Mouse (Mus musculus) right cerebral cortex, postnatal 10 days (tissue): ENCODE data around the gene Olfr704.
"Not testable (repeated sequence)": the region's sequence is repeated elsewhere in the genome, so short reads cannot be mapped to it uniquely, and the experiment has no call there.

Source experiments
- DNase-seq, 2 experiments: peaks; one replicate each; pipeline ENCODE4 v3.0.0; 2021; ENCODE audit warnings: low spot score in 2 of 2

Olfr704 gene

DNA sequence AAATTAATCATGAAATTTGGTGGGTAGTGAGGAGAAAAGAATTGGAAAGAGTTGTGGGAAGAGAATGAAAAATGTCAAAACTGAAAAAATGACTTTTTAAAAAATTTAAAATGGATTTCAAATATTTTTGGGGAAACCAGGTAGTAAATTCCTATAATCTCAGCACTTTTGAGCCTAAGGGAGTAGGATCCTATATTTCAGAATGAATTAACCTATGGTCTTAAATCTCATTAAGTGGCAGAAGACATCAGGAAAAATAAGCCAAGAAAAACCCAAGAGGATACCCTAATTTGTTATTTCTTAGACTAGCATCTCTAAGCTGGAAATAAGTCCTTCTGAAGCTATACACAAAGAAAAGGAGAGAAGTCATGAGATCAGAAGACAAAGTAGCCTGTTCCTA, at the start of gene Olfr704:
TSS of gene Olfr704 (plus strand) at position 301 of the 400 bp plus-strand sequence.
- DNase-seq = no peak

DNA sequence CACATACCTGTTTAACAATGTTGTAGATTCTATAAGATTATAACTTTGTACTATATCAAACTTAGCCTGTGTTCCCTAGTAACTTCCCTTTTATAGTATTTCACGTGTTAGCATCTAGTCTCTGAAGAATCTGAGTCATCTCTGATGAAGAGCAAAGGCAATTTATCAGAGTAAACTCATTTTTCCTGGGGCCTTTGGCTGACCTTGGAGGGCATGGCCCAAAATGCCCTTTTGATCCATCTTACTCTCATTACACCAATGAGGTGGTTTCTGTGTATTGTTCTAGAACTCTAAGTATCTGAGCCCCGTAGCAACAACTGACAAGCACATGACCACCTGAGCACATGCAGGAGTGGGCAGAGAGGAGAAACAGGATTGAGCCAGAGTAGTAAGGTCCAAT, 49.2 kb upstream of the Olfr704 start, which contains the start of gene Olfr701:
TSS of gene Olfr701 (plus strand) at position 301 of the 400 bp plus-strand sequence.
- DNase-seq = no peak

DNA sequence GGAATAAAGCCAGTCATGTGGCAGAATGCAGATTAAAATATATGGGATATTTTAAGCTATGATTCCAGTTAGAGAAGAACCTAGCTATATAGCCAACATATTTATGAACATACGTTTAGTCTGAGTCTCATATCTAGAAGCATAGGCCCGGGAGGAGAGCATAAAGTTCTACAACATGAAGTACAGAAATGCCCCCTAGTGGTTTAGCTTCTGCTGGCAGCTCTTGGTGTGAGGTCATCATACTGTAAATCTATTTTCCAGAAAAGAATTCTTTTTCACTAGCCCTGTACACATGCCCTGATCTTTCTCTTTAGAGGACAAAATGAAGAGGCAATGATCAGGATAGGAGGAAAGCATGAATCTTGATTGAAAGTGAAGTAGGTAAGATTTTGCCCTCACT, 47.2 kb upstream of the Olfr704 start:
- DNase-seq = no peak

DNA sequence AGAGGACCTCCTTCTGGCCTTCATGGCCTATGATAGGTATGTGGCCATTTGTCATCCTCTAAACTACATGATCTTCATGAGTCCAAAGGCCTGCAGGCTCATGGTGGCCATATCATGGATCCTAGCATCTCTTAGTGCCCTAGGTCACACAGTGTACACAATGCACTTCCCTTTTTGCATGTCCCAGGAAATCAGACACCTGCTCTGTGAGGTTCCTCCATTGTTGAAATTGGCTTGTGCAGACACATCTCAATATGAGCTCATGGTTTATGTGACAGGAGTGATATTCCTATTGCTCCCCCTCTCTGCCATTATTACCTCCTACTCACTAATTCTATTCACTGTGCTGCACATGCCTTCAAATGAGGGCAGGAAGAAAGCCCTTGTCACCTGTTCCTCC, 44.6 kb upstream of the Olfr704 start:
- no peak for DNase-seq

DNA sequence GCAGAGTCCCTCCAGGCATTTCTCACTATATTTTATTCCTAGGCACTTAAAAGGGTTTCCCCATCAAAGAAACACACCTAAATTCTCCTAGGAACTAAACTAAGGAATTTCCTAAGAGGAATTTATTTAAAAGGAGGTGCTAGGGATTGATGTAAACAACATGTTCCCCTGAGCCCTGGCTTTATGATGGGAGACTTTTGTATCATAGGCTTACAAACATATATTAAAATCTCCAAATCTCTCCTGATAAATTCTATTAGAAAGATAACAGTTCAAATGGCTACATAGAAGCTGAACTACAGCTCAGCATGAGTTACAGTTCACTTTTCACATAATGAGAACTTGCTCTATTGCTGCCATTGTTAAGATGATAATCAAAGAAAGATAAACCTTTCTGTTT, 29.2 kb upstream of the Olfr704 start, which contains the start of gene Olfr702:
TSS of gene Olfr702 (minus strand) at position 101 of the 400 bp plus-strand sequence.
- DNase-seq = no peak

DNA sequence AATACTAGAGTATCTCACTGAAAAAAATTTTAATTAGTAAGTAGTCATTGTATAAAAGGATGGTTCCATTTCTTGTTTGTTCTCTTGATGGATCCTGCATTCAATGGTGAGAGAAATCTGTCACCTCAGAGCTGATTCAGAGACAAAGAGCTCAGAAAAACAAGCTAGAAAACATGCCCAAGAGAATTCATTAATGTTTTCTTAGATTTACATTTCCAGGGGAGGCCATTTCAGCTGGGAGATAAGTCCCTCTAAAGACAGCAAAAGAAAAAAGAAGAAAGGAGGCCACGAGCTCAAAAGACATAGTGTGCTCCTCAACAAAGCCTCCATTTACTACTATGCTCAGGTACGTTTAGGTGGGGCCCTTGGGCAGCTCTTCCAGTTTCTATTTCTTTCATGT, 19.9 kb upstream of the Olfr704 start, which contains the start of gene Olfr703:
TSS of gene Olfr703 (plus strand) at position 301 of the 400 bp plus-strand sequence.
- DNase-seq = no peak

DNA sequence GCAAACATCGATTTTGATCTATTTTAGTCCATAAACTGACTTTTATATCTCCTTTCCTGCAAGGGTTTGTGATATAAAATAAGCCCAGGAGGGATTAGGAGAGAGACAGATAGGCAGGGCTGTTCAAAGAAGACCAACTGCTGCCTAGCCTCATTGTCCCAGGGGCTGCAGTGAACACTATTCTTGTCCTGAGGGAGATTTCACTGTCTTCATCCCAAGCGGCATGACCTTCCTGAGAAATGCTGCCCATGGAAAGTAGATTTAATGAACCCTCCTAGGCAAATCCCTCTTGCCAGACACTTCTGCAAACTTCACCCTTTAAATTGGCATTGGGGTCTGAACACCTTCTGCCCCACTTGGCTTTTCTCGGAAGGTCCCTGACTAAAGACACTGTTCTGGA, 13.8 kb downstream of the Olfr704 start, which contains the start of gene Olfr705:
TSS of gene Olfr705 (minus strand) at position 101 of the 400 bp plus-strand sequence.
- DNase-seq = no peak

DNA sequence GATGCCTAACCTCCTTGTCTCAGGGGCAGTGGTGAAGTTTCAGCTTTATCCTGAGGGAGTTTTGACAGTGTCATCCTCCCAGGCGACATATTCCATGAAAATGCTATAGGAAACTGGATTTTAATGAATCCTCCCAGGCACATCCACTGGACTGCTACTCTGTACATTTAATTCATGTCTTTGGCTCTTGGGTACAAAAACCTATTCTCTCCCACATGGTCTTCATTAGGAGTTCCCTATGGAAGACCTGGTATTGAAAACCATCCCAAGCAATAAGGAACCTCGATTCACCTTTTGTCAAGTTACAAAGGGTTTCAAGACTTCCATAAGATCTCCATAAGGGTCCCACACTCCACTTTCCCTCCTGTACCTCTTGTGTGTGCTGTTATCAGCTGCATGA, 25.1 kb downstream of the Olfr704 start, which contains the start of gene Olfr706:
TSS of gene Olfr706 (minus strand) at position 101 of the 400 bp plus-strand sequence.
- DNase-seq = no peak

DNA sequence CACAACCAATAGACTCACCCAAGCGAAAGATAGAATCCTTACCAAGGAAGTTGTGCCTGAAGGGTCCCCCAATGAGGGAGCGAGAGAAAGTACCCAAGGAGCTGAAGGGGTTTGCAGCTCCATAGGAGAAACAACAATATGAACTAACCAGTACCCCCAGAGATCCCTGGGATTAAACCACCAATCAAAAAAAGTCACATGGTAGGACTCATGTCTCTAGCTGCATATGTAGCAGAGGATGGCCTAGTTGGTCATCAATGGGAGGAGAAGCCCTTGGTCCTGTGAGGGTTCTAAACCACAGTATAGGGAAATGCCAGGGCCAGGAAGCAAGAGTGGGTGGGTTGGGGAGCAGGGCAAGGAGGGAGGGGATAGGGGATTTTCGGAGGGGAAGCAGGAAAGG, 38.2 kb downstream of the Olfr704 start, which contains the start of gene Olfr707:
TSS of gene Olfr707 (minus strand) at position 101 of the 400 bp plus-strand sequence.
- DNase-seq = not testable (repeated sequence)

DNA sequence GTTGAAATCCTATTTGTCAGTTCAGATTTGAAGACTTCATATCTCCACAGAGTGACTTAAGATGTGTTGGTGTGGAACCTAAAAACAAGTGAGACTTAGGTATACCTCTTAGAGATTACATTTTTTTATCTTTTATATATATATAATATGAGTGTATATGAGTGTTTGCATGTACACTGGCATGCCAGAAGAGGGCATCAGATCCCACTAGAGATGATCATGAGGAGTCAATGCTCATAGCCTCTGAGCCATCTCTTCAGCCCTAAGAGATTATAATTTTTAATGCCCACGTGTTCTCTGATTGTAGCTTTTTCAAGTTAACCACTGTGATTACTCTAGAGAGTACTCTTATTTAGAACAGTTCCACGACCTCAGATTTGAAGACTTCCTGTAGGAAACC, 44.7 kb downstream of the Olfr704 start, which contains the start of gene Olfr1532-ps1:
TSS of gene Olfr1532-ps1 (plus strand) at position 326 of the 400 bp plus-strand sequence.
- DNase-seq = no peak
